Mouse (Mus musculus) bone marrow, adult 2 months (tissue): ENCODE measurements around the gene Map3k14. TPM values are rescaled to one million over a fixed set of nuclear protein-coding genes. Genes with fewer than 3 reads are reported as not detected.

Source experiments
- H3K27ac ChIP-seq: fragments of 200-500 bp; 2 replicates; pipeline ENCODE4 v1.5.1; 2012; ENCODE audit warnings: low read depth, mild to moderate bottlenecking, control low read depth, inconsistent platforms, low read length; ENCODE audit not compliant: control insufficient read depth, poor library complexity, insufficient read depth
- H3K4me1 ChIP-seq: fragments of 200-500 bp; 2 replicates; pipeline ENCODE4 v1.6.1; 2011; ENCODE audit warnings: low read length; ENCODE audit not compliant: control insufficient read depth, insufficient read depth
- H3K4me3 ChIP-seq: fragments of 200-500 bp; replicated peaks from 2 replicates; pipeline ENCODE3; 2011; ENCODE audit warnings: mild to moderate bottlenecking, low read depth, low read length, control low read depth; ENCODE audit not compliant: control insufficient read depth
- CTCF ChIP-seq: fragments of 200-500 bp; IDR thresholded peaks from 2 replicates; pipeline ENCODE4 v1.5.1; 2011; ENCODE audit warnings: low read length, control low read depth; ENCODE audit not compliant: control insufficient read depth, insufficient read depth
- POLR2A ChIP-seq: fragments of 200-500 bp; IDR thresholded peaks from 2 replicates; pipeline ENCODE4 v1.6.1; 2011; ENCODE audit warnings: low read depth, mild to moderate bottlenecking, control low read depth, low read length, borderline replicate concordance; ENCODE audit not compliant: control insufficient read depth
- WGBS: fragments of 180-500 bp; shearing (Covaris S2); methylation state at CpG from one replicate; pipeline ENCODE4 v1.1.7; 2018; 5-methylcytosine and 5-hydroxymethylcytosine counted together
- polyA plus RNA-seq: library from polyadenylated mRNA; stranded (reverse); fragments of >200 nt; gene quantifications from 2 replicates; pipeline ENCODE4 v1.2.4, GENCODE M21; 2011; ENCODE audit warnings: low replicate concordance; ENCODE audit not compliant: missing spikeins, insufficient read depth, insufficient read length

Gene Map3k14
- polyA plus RNA-seq, 1 experiment, result 12.1 TPM

DNA sequence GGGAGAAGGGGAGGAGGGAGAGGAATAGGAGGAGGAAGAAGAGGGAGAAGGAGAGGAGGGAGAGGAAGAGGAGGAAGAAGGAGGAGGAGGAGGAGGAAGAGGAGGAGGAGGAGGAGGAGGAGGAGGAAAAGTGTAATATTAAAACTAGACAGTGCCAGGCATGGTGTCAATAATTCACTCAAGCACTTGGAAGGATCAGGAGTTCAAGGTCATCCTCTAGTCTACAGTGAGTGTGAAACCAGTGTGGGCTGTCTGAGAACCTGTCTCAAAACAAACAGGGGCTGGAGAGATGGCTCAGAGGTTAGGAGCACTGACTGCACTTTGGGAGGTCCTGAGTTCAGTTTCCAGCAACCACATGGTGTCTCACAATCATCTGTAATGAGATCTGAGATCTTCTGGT is 64.9 kb downstream of the Map3k14 start:
- H3K4me3 ChIP-seq, result no peak overlapping the region
- no peak overlapping the region for H3K27ac ChIP-seq
- no peaks in the 10 kb centered on the region for H3K4me1 ChIP-seq
- TF ChIP-seq CTCF (no peak), POLR2A (no peak)

DNA sequence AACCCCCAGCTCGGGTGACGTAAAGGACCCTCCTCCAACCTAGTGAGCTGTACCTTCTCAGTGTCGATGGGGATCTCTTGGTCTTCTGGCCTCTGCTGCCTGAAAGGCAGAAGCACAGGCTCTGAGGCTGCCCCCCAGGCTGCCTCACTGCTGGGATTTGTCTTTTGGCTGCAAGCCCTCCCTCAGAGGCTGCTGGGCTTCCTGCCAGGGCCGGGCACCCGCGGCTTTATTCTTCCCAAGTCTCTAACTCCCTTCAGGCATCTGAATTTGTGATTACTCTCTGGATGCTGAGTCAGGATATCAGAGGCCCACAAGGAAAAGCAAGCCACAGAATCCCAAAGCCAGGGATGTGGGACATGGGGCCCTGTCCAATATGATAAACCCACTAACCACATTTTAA is 65.6 kb downstream of the Map3k14 start:
- 33% methylated on average over 6 of the region's 6 CpGs for WGBS
- Histone ChIP-seq H3K4me1 (no peaks in the 10 kb centered on the region), H3K4me3 (no peak overlapping the region), H3K27ac (peak overlapping the region; percentile 7; the same call in 1 of the 2 replicates)
- TF ChIP-seq POLR2A (no peak), CTCF (no peak)

DNA sequence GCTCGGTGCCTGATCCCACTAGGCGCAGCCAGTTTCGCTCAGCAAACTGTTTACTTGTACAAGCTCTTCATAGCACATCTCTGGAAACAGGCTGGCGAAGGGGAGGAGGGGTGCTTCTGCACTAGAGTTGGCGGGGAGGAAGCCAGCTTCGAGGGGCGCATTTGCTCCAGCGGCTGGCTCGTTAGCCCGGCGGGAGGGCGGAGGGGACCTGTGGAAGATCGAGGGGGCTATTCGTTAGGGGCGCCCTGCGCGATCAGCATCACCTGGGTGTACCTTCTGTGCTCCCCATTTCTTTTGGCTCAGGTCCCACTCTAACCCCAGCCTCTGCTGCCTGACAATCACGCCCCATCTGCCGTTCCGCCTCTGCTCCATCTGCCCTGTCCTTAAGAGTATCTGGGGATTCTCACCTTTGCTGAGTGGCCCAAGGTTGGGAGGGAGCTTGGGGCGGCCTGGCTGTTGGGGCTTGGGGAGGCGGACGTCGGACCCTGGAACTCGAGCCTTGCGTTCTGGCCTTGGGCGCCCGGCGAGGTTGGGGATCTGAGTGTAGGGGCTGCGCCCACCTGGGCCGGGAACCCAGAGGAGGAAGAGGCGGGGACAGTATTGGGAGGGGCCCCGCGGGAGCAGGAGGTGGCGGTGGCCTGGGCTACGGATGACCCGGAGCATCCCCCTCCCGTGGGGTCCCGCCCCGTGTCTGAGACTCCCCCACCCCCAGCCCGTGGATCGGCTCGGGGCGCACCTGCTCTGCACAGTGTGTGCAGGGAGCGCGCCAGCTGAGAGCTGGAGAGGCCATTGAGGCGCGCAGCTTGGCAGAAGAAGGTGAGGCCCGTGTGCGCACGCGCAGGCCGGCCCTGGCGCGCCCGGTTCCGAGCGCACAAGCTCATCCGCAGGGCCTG is 68.1 kb downstream of the Map3k14 start:
- H3K4me3 ChIP-seq, result no peak overlapping the region
- WGBS, result 76% methylated on average over 58 of the region's 59 CpGs
- no peak for TF ChIP-seq CTCF
- TF ChIP-seq POLR2A, result no peak
- no peaks in the 10 kb centered on the region for H3K4me1 ChIP-seq
- no peak overlapping the region for H3K27ac ChIP-seq

DNA sequence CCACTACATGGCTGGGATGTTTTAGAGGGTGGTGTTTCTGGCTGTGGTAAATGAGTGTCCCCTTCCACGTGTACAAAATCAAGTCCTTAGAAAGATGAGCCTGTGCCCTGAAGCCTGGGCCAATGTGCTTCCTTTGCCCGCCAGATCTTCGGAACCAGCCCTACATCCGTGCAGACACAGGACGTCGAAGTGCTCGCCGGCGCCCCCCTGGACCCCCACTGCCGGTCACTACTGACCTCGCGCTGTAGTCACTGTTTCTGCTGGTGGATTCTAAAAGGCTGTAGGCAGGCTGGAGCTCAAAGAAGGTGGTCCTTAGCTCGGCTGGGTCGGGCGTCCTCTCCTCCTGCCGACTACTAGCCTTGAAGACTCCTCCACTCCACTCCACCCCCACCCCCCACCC is 68.9 kb downstream of the Map3k14 start:
- Histone ChIP-seq H3K27ac (no peak overlapping the region), H3K4me1 (no peaks in the 10 kb centered on the region), H3K4me3 (no peak overlapping the region)
- TF ChIP-seq CTCF, result no peak
- TF ChIP-seq POLR2A, result no peak
- WGBS, result 84% methylated on average over 16 of the region's 16 CpGs

DNA sequence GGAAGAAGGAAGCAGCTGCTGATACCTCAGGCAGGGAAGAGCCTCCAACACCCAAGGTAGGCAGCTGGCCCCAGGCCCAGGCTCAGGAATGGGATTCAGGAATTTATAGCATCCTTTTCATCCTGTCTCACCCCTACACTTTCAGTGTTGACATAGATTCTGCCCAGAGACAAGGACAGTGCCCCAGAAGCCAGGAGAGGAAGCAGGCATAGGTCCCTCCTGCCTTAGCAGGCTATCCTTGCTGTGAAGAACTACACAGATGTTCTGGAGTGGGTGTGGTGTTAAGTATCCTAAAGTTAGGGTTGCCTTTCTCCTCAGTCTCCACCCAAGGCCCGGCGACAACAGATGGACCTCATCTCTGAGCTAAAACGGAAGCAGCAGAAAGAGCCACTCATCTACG is 69.9 kb downstream of the Map3k14 start:
- Histone ChIP-seq H3K4me3 (no peak overlapping the region), H3K4me1 (no peaks in the 10 kb centered on the region), H3K27ac (no peak overlapping the region)
- 83% methylated on average over 4 of the region's 4 CpGs for WGBS
- TF ChIP-seq CTCF (no peak), POLR2A (no peak)

DNA sequence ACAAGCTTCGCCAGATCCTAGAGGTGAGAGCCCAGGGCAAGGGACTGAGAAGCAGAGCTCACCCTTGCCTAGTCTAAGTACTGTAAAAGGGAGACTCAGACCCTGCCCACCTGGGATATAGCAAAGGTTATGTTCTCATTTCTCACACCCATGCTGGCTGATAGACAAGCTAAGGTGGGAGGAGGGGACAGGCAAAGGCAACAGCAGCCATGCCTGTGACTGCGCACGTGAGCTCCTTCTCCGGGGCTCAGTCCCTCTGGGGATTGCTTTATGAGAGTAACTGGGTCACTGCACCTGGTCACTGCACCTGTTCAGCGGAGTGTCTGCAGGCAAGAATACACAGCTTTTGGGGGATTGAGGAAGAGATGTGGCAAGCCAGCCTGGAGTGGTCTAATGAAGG is 71.6 kb downstream of the Map3k14 start:
- WGBS, result 87% methylated on average over 5 of the region's 5 CpGs
- Histone ChIP-seq H3K4me1 (no peaks in the 10 kb centered on the region), H3K4me3 (no peak overlapping the region), H3K27ac (no peak overlapping the region)
- no peak for TF ChIP-seq CTCF
- TF ChIP-seq POLR2A, result no peak

DNA sequence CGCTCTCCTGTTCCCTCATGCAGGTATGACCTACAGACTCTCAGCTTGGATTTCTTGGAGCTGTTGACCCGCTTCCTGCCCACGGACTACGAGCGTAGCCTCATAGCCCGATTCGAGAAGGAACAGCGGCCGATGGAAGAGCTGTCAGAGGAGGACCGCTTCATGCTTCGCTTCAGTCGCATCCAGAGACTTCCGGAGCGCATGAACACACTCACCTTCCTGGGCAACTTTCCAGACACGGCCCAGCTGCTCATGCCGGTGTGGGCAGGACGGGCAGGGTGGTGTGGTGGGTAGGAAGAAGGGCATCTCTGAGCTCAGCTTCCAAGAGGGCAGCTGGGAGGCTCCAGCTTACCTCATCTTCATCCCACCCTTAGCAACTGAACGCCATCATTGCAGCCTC is 72.0 kb downstream of the Map3k14 start:
- H3K4me1 ChIP-seq, result no peaks in the 10 kb centered on the region
- no peak for TF ChIP-seq POLR2A
- no peak for TF ChIP-seq CTCF
- H3K27ac ChIP-seq, result no peak overlapping the region
- 92% methylated on average over 18 of the region's 18 CpGs for WGBS
- H3K4me3 ChIP-seq, result no peak overlapping the region

DNA sequence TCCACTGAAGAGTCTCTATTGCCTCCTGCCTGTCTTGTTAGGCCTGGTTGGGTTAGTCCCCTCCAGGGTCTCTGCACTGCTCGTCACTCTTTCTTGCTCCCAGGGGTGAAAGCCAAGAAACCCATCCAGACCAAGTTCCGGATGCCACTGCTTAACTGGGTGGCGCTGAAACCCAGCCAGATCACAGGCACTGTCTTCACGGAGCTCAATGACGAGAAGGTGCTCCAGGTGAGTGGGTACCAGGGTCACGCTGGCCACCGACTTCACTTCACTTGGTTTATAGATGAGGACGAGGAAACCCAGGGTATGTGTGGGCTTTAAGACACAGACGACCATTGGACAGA is 73.5 kb downstream of the Map3k14 start:
- no peak overlapping the region for H3K27ac ChIP-seq
- 88% methylated on average over 9 of the region's 9 CpGs for WGBS
- H3K4me1 ChIP-seq, result no peaks in the 10 kb centered on the region
- H3K4me3 ChIP-seq, result no peak overlapping the region
- TF ChIP-seq CTCF, result no peak
